In the genomic region with DNA sequence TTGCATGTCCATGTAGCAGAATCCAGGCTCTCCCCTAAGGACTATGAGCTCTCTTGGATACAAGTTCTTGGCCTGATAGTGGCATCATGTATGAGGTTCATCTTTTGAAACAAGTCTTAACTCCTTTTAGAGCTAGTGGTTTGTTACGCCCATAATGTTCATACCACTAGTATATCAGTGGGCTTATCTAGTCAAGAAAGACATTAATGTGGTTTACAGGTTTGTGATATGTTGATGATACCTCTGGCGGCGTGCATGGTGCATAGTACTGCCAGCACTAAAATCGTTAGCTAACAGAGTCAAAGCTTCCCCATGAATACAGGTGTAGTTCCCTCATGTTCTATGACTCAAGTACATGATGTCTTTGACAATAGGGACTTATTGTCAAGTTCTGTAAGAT, we compare ENCODE assay signal across 16 mouse cellular contexts.
"Had no signal": no experiment of that assay in that cellular context is flagged by ENCODE, and none has a peak within 500 bp of the region (broad histone marks: within the 10 kb centered on the region; RNA-seq: fewer than 3 reads in every experiment).

No protein-coding gene starts in this region.

- H3K9me3 ChIP-seq: neural tube, embryonic 13.5 days; neural tube, embryonic 15.5 days; stomach, embryonic 15.5 days had no signal

- H3K27me3 ChIP-seq: neural tube, embryonic 13.5 days; neural tube, embryonic 15.5 days; stomach, embryonic 15.5 days had no signal

- H3K4me1 ChIP-seq: stomach, embryonic 15.5 days had no signal

- H3K27ac ChIP-seq: neural tube, embryonic 13.5 days; neural tube, embryonic 15.5 days; stomach, embryonic 15.5 days; stomach, postnatal 0 days had no signal

- H3K36me3 ChIP-seq: neural tube, embryonic 13.5 days; neural tube, embryonic 15.5 days; stomach, embryonic 15.5 days had no signal

- DNase-seq: retina, postnatal 1 day; right cerebral cortex, adult 18-20 months; right cerebral cortex, postnatal 14 days; right cerebral cortex, postnatal 25 days; right cerebral cortex, postnatal 4 days; spleen, adult 18-20 months; thymus, adult 18-20 months; thymus, adult 2 months; thymus, postnatal 14 days; thymus, postnatal 25 days; thymus, postnatal 36 days; thymus, postnatal 4 days had no signal

- H3K9ac ChIP-seq: neural tube, embryonic 13.5 days; neural tube, embryonic 15.5 days; stomach, embryonic 15.5 days had no signal

- H3K4me3 ChIP-seq: neural tube, embryonic 13.5 days; neural tube, embryonic 15.5 days; stomach, embryonic 15.5 days had no signal
